Mouse (Mus musculus) stomach, postnatal 0 days (tissue): ENCODE results near the gene Dst.

ENCODE experiments used
- CTCF ChIP-seq: IDR thresholded peaks from 2 replicates; pipeline ENCODE4 v1.5.1; 2016; ENCODE audit warnings: antibody characterized with exemption, low read depth, mild to moderate bottlenecking, moderate library complexity
- EP300 ChIP-seq: optimal IDR thresholded peaks from 2 replicates; pipeline ENCODE3; 2016; ENCODE audit warnings: antibody characterized with exemption

- TF ChIP-seq CTCF: peak; percentile 88
- no peak for TF ChIP-seq EP300
Measured at GRCm38 (mm10) chr1:33966328-33966727, 58.3 kb downstream of the Dst start.
